Mouse (Mus musculus): ENCODE measurements at regions not wholly inside any gene's neighbourhood (a gene's known extent, or its start where the extent isn't known, plus 50 kb on each side); places are given as distances from the start of the nearest gene placed in this dataset.
A peak's percentile ranks its signal among the peaks of the same experiment; 100 is the strongest.

- H3K4me2 ChIP-seq (ENCODE audit: low read depth, low read length), result no peak overlapping the region
- 46% methylated on average over 6 of the region's 6 CpGs for WGBS
- peak overlapping the region; percentile 43 for H3K27ac ChIP-seq (ENCODE audit: low read length)
- H3K9ac ChIP-seq (ENCODE audit: low read length), result no peak overlapping the region
- no peak overlapping the region for H3K4me3 ChIP-seq (replicated peaks; ENCODE audit: low read length)
- peaks cover 29% of the 10 kb centered on the region for H3K4me1 ChIP-seq (ENCODE audit: control insufficient read depth, insufficient read depth, low read length)
- no peaks in the 10 kb centered on the region for H3K27me3 ChIP-seq (ENCODE audit: control insufficient read depth, insufficient read depth, low read length)
- ATAC-seq (ENCODE audit: insufficient read depth, low FRiP score), result no peak
- no peaks in the 10 kb centered on the region for H3K36me3 ChIP-seq (ENCODE audit: control insufficient read depth, insufficient read depth, low read length)
- no peaks in the 10 kb centered on the region for H3K9me3 ChIP-seq (replicated peaks; ENCODE audit: control insufficient read depth, low read length)
Measured at GRCm38 (mm10) chr7:130044235-130044553, 452.5 kb downstream of the Wdr11 start.

GRCm38 (mm10) chr7:130044581-130044980 lies 452.9 kb downstream of the Wdr11 start:
- Histone ChIP-seq H3K9me3 (replicated peaks; ENCODE audit: control insufficient read depth, low read length) (no peaks in the 10 kb centered on the region), H3K9ac (ENCODE audit: low read length) (no peak overlapping the region), H3K4me2 (ENCODE audit: low read depth, low read length) (no peak overlapping the region), H3K4me3 (replicated peaks; ENCODE audit: low read length) (no peak overlapping the region), H3K36me3 (ENCODE audit: control insufficient read depth, insufficient read depth, low read length) (no peaks in the 10 kb centered on the region), H3K27ac (ENCODE audit: low read length) (peak overlapping the region; percentile 43), H3K4me1 (ENCODE audit: control insufficient read depth, insufficient read depth, low read length) (peaks cover 29% of the 10 kb centered on the region), H3K27me3 (ENCODE audit: control insufficient read depth, insufficient read depth, low read length) (no peaks in the 10 kb centered on the region)
- ATAC-seq (ENCODE audit: insufficient read depth, low FRiP score), result peak; percentile 61
- 52% methylated on average over 6 of the region's 6 CpGs for WGBS

- no peak overlapping the region for H3K9ac ChIP-seq (ENCODE audit: low read length)
- no peak overlapping the region for H3K27ac ChIP-seq (ENCODE audit: low read length)
- no peaks in the 10 kb centered on the region for H3K36me3 ChIP-seq (ENCODE audit: control insufficient read depth, insufficient read depth, low read length)
- WGBS, result 48% methylated on average over 2 of the region's 2 CpGs
- no peak overlapping the region for H3K4me2 ChIP-seq (ENCODE audit: low read depth, low read length)
- H3K4me1 ChIP-seq (ENCODE audit: control insufficient read depth, insufficient read depth, low read length), result peaks cover 27% of the 10 kb centered on the region
- no peaks in the 10 kb centered on the region for H3K9me3 ChIP-seq (replicated peaks; ENCODE audit: control insufficient read depth, low read length)
- no peak overlapping the region for H3K4me3 ChIP-seq (replicated peaks; ENCODE audit: low read length)
- no peaks in the 10 kb centered on the region for H3K27me3 ChIP-seq (ENCODE audit: control insufficient read depth, insufficient read depth, low read length)
- ATAC-seq (ENCODE audit: insufficient read depth, low FRiP score), result no peak
Measured at GRCm38 (mm10) chr7:130046086-130046485, 454.4 kb downstream of the Wdr11 start.

- Histone ChIP-seq H3K4me1 (ENCODE audit: control insufficient read depth, insufficient read depth, low read length) (peaks cover 17% of the 10 kb centered on the region; the same call in 1 of the 2 replicates), H3K4me2 (ENCODE audit: low read depth, low read length) (no peak overlapping the region), H3K27me3 (ENCODE audit: control insufficient read depth, insufficient read depth, low read length) (no peaks in the 10 kb centered on the region), H3K9me3 (replicated peaks; ENCODE audit: control insufficient read depth, low read length) (no peaks in the 10 kb centered on the region), H3K27ac (ENCODE audit: low read length) (no peak overlapping the region), H3K36me3 (ENCODE audit: control insufficient read depth, insufficient read depth, low read length) (no peaks in the 10 kb centered on the region), H3K9ac (ENCODE audit: low read length) (no peak overlapping the region), H3K4me3 (replicated peaks; ENCODE audit: low read length) (no peak overlapping the region)
- no peak for ATAC-seq (ENCODE audit: insufficient read depth, low FRiP score)
- WGBS, result 68% methylated on average over 11 of the region's 11 CpGs
Measured at GRCm38 (mm10) chr7:130047293-130048034, 455.8 kb downstream of the Wdr11 start.

GRCm38 (mm10) chr7:130048106-130048772 lies 456.6 kb downstream of the Wdr11 start:
- Histone ChIP-seq H3K9ac (ENCODE audit: low read length) (no peak overlapping the region), H3K9me3 (replicated peaks; ENCODE audit: control insufficient read depth, low read length) (no peaks in the 10 kb centered on the region), H3K27ac (ENCODE audit: low read length) (no peak overlapping the region), H3K4me2 (ENCODE audit: low read depth, low read length) (no peak overlapping the region), H3K27me3 (ENCODE audit: control insufficient read depth, insufficient read depth, low read length) (no peaks in the 10 kb centered on the region), H3K36me3 (ENCODE audit: control insufficient read depth, insufficient read depth, low read length) (no peaks in the 10 kb centered on the region), H3K4me3 (replicated peaks; ENCODE audit: low read length) (no peak overlapping the region), H3K4me1 (ENCODE audit: control insufficient read depth, insufficient read depth, low read length) (peaks cover 17% of the 10 kb centered on the region; the same call in 1 of the 2 replicates)
- ATAC-seq (ENCODE audit: insufficient read depth, low FRiP score), result no peak
- 65% methylated on average over 6 of the region's 6 CpGs for WGBS

DNA sequence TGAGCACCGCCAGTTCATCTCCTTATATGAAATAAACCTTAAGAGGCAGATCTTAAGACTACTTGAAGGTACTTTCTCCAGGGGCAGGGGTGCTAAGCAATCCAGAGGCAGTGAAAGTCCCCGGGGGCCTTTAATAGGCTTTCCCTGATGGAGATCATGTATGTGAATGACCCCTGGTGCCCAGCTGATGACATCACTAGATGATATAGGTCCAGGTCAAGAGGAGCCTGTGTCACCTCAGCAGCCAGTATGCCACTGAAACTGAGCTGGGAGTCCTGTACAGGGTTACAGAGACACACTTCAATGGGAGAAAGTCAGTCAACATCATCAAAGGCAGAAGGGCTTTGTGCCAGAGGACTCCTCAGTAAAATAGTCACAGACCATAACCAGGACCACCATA lies 457.8 kb downstream of the Wdr11 start:
- no peak for ATAC-seq (ENCODE audit: insufficient read depth, low FRiP score)
- 79% methylated on average over 2 of the region's 2 CpGs for WGBS
- no peak overlapping the region for H3K4me2 ChIP-seq (ENCODE audit: low read depth, low read length)

DNA sequence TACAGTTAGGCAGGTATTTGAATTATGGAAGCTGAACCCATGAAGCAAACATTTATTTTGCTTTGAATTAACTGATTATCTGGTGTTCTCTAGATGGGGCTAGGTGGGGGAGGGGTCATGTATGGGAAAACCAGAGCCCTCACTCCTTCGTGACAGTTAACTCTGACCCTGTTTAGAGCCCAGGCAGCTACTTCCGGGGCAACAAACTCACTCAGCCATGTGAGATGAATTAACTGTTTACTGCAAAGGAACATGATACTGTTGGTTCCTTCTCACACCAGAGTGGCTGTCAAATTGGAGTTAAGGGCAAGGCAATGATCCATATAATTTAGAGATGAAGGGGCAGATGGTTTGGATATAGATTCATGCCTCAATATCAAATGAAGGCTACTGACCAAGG lies 458.5 kb downstream of the Wdr11 start:
- H3K27me3 ChIP-seq (ENCODE audit: control insufficient read depth, insufficient read depth, low read length), result no peaks in the 10 kb centered on the region
- no peak overlapping the region for H3K4me3 ChIP-seq (replicated peaks; ENCODE audit: low read length)
- WGBS, result 23% methylated on average over 2 of the region's 2 CpGs
- no peak overlapping the region for H3K4me2 ChIP-seq (ENCODE audit: low read depth, low read length)
- H3K9ac ChIP-seq (ENCODE audit: low read length), result no peak overlapping the region
- 0 out of 2 replicates have a peak, but pooled peaks cover 3% of the 10 kb centered on the region for H3K4me1 ChIP-seq (ENCODE audit: control insufficient read depth, insufficient read depth, low read length)
- H3K27ac ChIP-seq (ENCODE audit: low read length), result no peak overlapping the region
- H3K36me3 ChIP-seq (ENCODE audit: control insufficient read depth, insufficient read depth, low read length), result no peaks in the 10 kb centered on the region
- no peaks in the 10 kb centered on the region for H3K9me3 ChIP-seq (replicated peaks; ENCODE audit: control insufficient read depth, low read length)
- no peak for ATAC-seq (ENCODE audit: insufficient read depth, low FRiP score)

More for the DNA sequence above, 457.8 kb downstream of the Wdr11 start:
- H3K36me3 ChIP-seq (ENCODE audit: control insufficient read depth, insufficient read depth, low read length), result no peaks in the 10 kb centered on the region
- H3K9me3 ChIP-seq (replicated peaks; ENCODE audit: control insufficient read depth, low read length), result no peaks in the 10 kb centered on the region
- no peaks in the 10 kb centered on the region for H3K27me3 ChIP-seq (ENCODE audit: control insufficient read depth, insufficient read depth, low read length)
- no peak overlapping the region for H3K4me3 ChIP-seq (replicated peaks; ENCODE audit: low read length)
- H3K4me1 ChIP-seq (ENCODE audit: control insufficient read depth, insufficient read depth, low read length), result 0 out of 2 replicates have a peak, but pooled peaks cover 7% of the 10 kb centered on the region
- H3K9ac ChIP-seq (ENCODE audit: low read length), result no peak overlapping the region
- H3K27ac ChIP-seq (ENCODE audit: low read length), result no peak overlapping the region

GRCm38 (mm10) chr7:130052376-130052775 lies 460.7 kb downstream of the Wdr11 start:
- no peak overlapping the region for H3K4me2 ChIP-seq (ENCODE audit: low read depth, low read length)
- H3K4me3 ChIP-seq (replicated peaks; ENCODE audit: low read length), result no peak overlapping the region
- 87% methylated on average over 5 of the region's 5 CpGs for WGBS
- 0 out of 2 replicates have a peak, but pooled peaks cover 3% of the 10 kb centered on the region for H3K4me1 ChIP-seq (ENCODE audit: control insufficient read depth, insufficient read depth, low read length)
- no peak overlapping the region for H3K27ac ChIP-seq (ENCODE audit: low read length)
- H3K36me3 ChIP-seq (ENCODE audit: control insufficient read depth, insufficient read depth, low read length), result no peaks in the 10 kb centered on the region
- H3K9me3 ChIP-seq (replicated peaks; ENCODE audit: control insufficient read depth, low read length), result no peaks in the 10 kb centered on the region
- no peaks in the 10 kb centered on the region for H3K27me3 ChIP-seq (ENCODE audit: control insufficient read depth, insufficient read depth, low read length)
- H3K9ac ChIP-seq (ENCODE audit: low read length), result no peak overlapping the region
- ATAC-seq (ENCODE audit: insufficient read depth, low FRiP score), result no peak

DNA sequence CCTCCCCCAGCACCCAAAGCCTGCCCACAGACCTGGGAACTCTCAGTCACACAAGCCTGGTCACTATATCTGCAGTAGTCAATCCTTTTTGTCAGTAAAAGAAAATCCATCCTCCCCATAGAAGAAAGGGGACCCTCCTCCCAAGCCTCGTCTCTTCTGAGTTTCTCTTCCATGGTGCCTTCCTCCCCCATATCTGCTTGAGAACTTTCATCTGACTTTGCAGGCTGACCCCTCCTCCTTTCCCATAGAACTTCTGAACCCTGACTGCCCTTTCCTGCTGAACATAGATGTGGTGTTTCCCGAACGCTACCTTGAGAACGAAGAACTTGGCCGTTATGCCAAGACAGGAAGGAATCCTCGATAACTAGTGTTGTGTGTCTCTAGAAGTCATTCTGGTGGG lies 462.5 kb downstream of the Ate1 start:
- H3K36me3 ChIP-seq (ENCODE audit: control insufficient read depth, insufficient read depth, low read length), result no peaks in the 10 kb centered on the region
- no peak overlapping the region; the same call in 1 of the 2 replicates for H3K27ac ChIP-seq (ENCODE audit: low read length)
- H3K9me3 ChIP-seq (replicated peaks; ENCODE audit: control insufficient read depth, low read length), result no peaks in the 10 kb centered on the region
- no peaks in the 10 kb centered on the region for H3K27me3 ChIP-seq (ENCODE audit: control insufficient read depth, insufficient read depth, low read length)
- no peak overlapping the region for H3K9ac ChIP-seq (ENCODE audit: low read length)
- H3K4me1 ChIP-seq (ENCODE audit: control insufficient read depth, insufficient read depth, low read length), result 0 out of 2 replicates have a peak, but pooled peaks cover 6% of the 10 kb centered on the region
- WGBS, result 77% methylated on average over 6 of the region's 6 CpGs
- H3K4me2 ChIP-seq (ENCODE audit: low read depth, low read length), result no peak overlapping the region
- no peak overlapping the region for H3K4me3 ChIP-seq (replicated peaks; ENCODE audit: low read length)
- ATAC-seq (ENCODE audit: insufficient read depth, low FRiP score), result no peak
